Mouse (Mus musculus) embryonic fibroblast, embryonic 13.5 days (primary cell): ENCODE data around the gene Scn4a.

ENCODE experiments used
- CTCF ChIP-seq: IDR thresholded peaks from 2 replicates; pipeline ENCODE4 v1.5.1; 2011; ENCODE audit warnings: mild to moderate bottlenecking, control low read depth, low read length, moderate library complexity, borderline replicate concordance; ENCODE audit not compliant: insufficient read depth
- POLR2A ChIP-seq: IDR thresholded peaks from 2 replicates; pipeline ENCODE4 v1.6.1; 2011; ENCODE audit warnings: low read depth, mild to moderate bottlenecking, control low read depth, low read length, moderate library complexity

DNA sequence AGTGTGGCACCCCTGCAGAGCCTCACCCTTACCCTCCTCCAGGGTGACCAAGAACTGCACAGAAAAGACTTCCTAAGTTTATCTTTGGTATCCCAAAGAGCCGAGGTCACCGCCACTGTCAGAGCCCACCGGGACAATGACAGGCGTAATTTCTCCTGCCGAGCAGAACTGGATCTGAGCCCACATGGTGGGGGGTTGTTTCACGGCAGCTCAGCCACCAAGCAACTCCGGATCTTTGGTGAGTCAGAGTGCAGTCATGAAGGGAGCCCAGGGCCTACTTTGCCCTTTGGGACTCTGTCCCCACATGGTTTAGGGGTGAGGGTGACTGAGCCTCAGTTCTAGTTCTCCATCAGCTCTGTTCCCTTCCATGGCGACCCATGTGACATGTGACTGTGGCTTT is 69.0 kb downstream of the Scn4a start:
- TF ChIP-seq CTCF (no peak), POLR2A (no peak)
